Mouse (Mus musculus) brain, embryonic 14.5 days (tissue): ENCODE measurements around the gene Fam57a.

Experiments used
- CTCF ChIP-seq: fragments of 200-500 bp; IDR thresholded peaks from 2 replicates; pipeline ENCODE4 v1.5.1; 2012; ENCODE audit warnings: inconsistent platforms, mild to moderate bottlenecking, moderate library complexity, borderline replicate concordance; ENCODE audit not compliant: insufficient read depth, insufficient read length; ENCODE audit errors: extremely low read depth
- POLR2A ChIP-seq: fragments of 200-500 bp; IDR thresholded peaks from 2 replicates; pipeline ENCODE4 v1.6.1; 2012; ENCODE audit warnings: mild to moderate bottlenecking, inconsistent platforms, borderline replicate concordance; ENCODE audit not compliant: poor library complexity, insufficient read depth, insufficient read length, severe bottlenecking; ENCODE audit errors: extremely low read depth

GRCm38 (mm10) chr11:76247239-76247638 lies 67.8 kb downstream of the Fam57a start:
- TF ChIP-seq CTCF = peak; percentile 26; the same call in 1 of the 2 replicates
- no peak for TF ChIP-seq POLR2A
